8 mouse cellular contexts compared by ENCODE assay signal in genomic region chr14:56778200-56778932, GRCm38 (mm10). TPM values are rescaled to one million over a fixed set of nuclear protein-coding genes. Genes with fewer than 3 reads are reported as not detected.
DNase-seq lines count a peak whose midpoint lies in the region; ATAC-seq lines count a peak whose summit lies in the region.

Pspc1 (minus strand) TSS chr14:56778316.

- peak; percentile 98 for DNase-seq in ES-CJ7 (ENCODE audit: low read depth, low spot score)
- DNase-seq in cerebellum, adult 11 months: peak; percentile 97
- peak; percentile 99 for DNase-seq in forebrain, embryonic 14.5 days (ENCODE audit: low spot score)
- peak; percentile 98 for DNase-seq in heart, postnatal 14 days
- DNase-seq in layer of hippocampus, adult 11-12 months (ENCODE audit: low spot score): peak; percentile 97
- peak; percentile 97 to 98 for DNase-seq in lung, adult 18-20 months
- peak; percentile 97 for DNase-seq in testis, postnatal 14 days (ENCODE audit: low spot score)

- H3K4me1 ChIP-seq in forebrain, embryonic 14.5 days (ENCODE audit: control insufficient read depth, insufficient read depth, low read length): peaks cover 14% of the 10 kb centered on the region
- peaks cover 33% of the 10 kb centered on the region for H3K4me1 ChIP-seq in neural tube, embryonic 15.5 days

- peak; percentile 97 for ATAC-seq in forebrain, embryonic 14.5 days
- peak; percentile 98 for ATAC-seq in neural tube, embryonic 15.5 days (ENCODE audit: low FRiP score)

- H3K27me3 ChIP-seq in forebrain, embryonic 14.5 days (replicated peaks; ENCODE audit: control insufficient read depth, insufficient read depth, low read length): no peaks in the 10 kb centered on the region
- no peaks in the 10 kb centered on the region for H3K27me3 ChIP-seq in neural tube, embryonic 15.5 days (replicated peaks)

- H3K9me3 ChIP-seq in forebrain, embryonic 14.5 days (replicated peaks; ENCODE audit: control insufficient read depth, low read length): no peaks in the 10 kb centered on the region
- H3K9me3 ChIP-seq in neural tube, embryonic 15.5 days (replicated peaks): no peaks in the 10 kb centered on the region

- no peaks in the 10 kb centered on the region for H3K36me3 ChIP-seq in forebrain, embryonic 14.5 days (ENCODE audit: control insufficient read depth, insufficient read depth, low read length)
- no peaks in the 10 kb centered on the region for H3K36me3 ChIP-seq in neural tube, embryonic 15.5 days

- intact Hi-C loops in heart, postnatal 14 days (cut with DNase I): no loop called here

- peak within 1 kb of the TSS; percentile 92 for H3K4me3 ChIP-seq in forebrain, embryonic 14.5 days (ENCODE audit: low read depth, low read length)
- H3K4me3 ChIP-seq in neural tube, embryonic 15.5 days (replicated peaks): peak within 1 kb of the TSS; percentile 76

- under 1% methylated on average over 36 of the region's 36 CpGs for WGBS in forebrain, embryonic 14.5 days
- under 1% methylated on average over 36 of the region's 36 CpGs for WGBS in neural tube, embryonic 15.5 days

- H3K9ac ChIP-seq in forebrain, embryonic 14.5 days (ENCODE audit: low read length): peak within 1 kb of the TSS; percentile 89
- H3K9ac ChIP-seq in neural tube, embryonic 15.5 days (replicated peaks): peak within 1 kb of the TSS; percentile 68

- peak within 1 kb of the TSS; percentile 70 for H3K4me2 ChIP-seq in forebrain, embryonic 14.5 days (ENCODE audit: low read length)
- H3K4me2 ChIP-seq in neural tube, embryonic 15.5 days: peak within 1 kb of the TSS; percentile 73

- H3K27ac ChIP-seq in forebrain, embryonic 14.5 days (ENCODE audit: low read depth, low read length): peak within 1 kb of the TSS; percentile 91
- H3K27ac ChIP-seq in neural tube, embryonic 15.5 days (replicated peaks): peak within 1 kb of the TSS; percentile 97

RNA-seq across cellular contexts. Expression of gene Pspc1, which starts in this region (rescaled TPM):
- 43.5 and 45.8 TPM in 2 replicates for polyA plus RNA-seq in forebrain, embryonic 14.5 days (2014; fragmentation: Nextera tagmentation; extraction: Ambion mirVana)
- 10 to 100 TPM; 13.3 to 16.4 TPM for total RNA-seq in heart, postnatal 14 days (2021)
- polyA plus RNA-seq in neural tube, embryonic 15.5 days (2015; fragmentation: Nextera tagmentation; extraction: Ambion mirVana): 34.1 and 39.8 TPM in 2 replicates

Comparison
In these comparisons a context has a peak if more than half of its experiments do, and no peak if none do; other contexts are left out.
1. Peak in every context shown above with its lines: DNase-seq, ATAC-seq, H3K4me3 ChIP-seq and H3K27ac ChIP-seq.